Mouse (Mus musculus): ENCODE measurements around the gene Itln1. TPM values are rescaled to one million over a fixed set of nuclear protein-coding genes. Genes with fewer than 3 reads are reported as not detected.

The Itln1 gene
- polyA plus RNA-seq, 1 experiment from 2014 or later, result not detected

GRCm38 (mm10) chr1:171556366-171556765 is 21.3 kb upstream of the Itln1 start:
- 85% methylated on average over 2 of the region's 2 CpGs for WGBS
- Histone ChIP-seq H3K4me1 (no peaks in the 10 kb centered on the region), H3K4me2 (no peak overlapping the region), H3K27ac (no peak overlapping the region), H3K36me3 (ENCODE audit: poor library complexity, severe bottlenecking) (no peaks in the 10 kb centered on the region), H3K27me3 (no peaks in the 10 kb centered on the region), H3K4me3 (no peak overlapping the region), H3K9me3 (replicated peaks) (no peaks in the 10 kb centered on the region), H3K9ac (no peak overlapping the region)
- no peak for ATAC-seq

- Histone ChIP-seq H3K4me3 (no peak overlapping the region), H3K9ac (no peak overlapping the region), H3K27ac (no peak overlapping the region), H3K36me3 (ENCODE audit: poor library complexity, severe bottlenecking) (no peaks in the 10 kb centered on the region), H3K27me3 (no peaks in the 10 kb centered on the region), H3K4me2 (no peak overlapping the region), H3K4me1 (no peaks in the 10 kb centered on the region), H3K9me3 (replicated peaks) (no peaks in the 10 kb centered on the region)
- no peak for ATAC-seq
- WGBS, result 85% methylated on average over 11 of the region's 11 CpGs
Measured at GRCm38 (mm10) chr1:171553359-171554341, 18.6 kb upstream of the Itln1 start.

GRCm38 (mm10) chr1:171552230-171552629 is 17.1 kb upstream of the Itln1 start:
- 84% methylated on average over 2 of the region's 2 CpGs for WGBS
- Histone ChIP-seq H3K27ac (no peak overlapping the region), H3K4me2 (no peak overlapping the region), H3K9ac (no peak overlapping the region), H3K36me3 (ENCODE audit: poor library complexity, severe bottlenecking) (no peaks in the 10 kb centered on the region), H3K4me1 (no peaks in the 10 kb centered on the region), H3K9me3 (replicated peaks) (no peaks in the 10 kb centered on the region), H3K4me3 (no peak overlapping the region), H3K27me3 (no peaks in the 10 kb centered on the region)
- ATAC-seq, result no peak

- Histone ChIP-seq H3K4me3 (no peak overlapping the region), H3K4me1 (no peaks in the 10 kb centered on the region), H3K27ac (no peak overlapping the region), H3K27me3 (no peaks in the 10 kb centered on the region), H3K36me3 (ENCODE audit: poor library complexity, severe bottlenecking) (no peaks in the 10 kb centered on the region), H3K4me2 (no peak overlapping the region), H3K9ac (no peak overlapping the region), H3K9me3 (replicated peaks) (no peaks in the 10 kb centered on the region)
- ATAC-seq, result no peak
- WGBS, result 88% methylated on average over 7 of the region's 7 CpGs
Measured at GRCm38 (mm10) chr1:171551326-171551725, 16.2 kb upstream of the Itln1 start.

GRCm38 (mm10) chr1:171540694-171541093 is 5.6 kb upstream of the Itln1 start:
- 81% methylated on average over 1 of the region's 1 CpGs for WGBS
- no peaks in the 10 kb centered on the region for H3K36me3 ChIP-seq (ENCODE audit: poor library complexity, severe bottlenecking)
- no peaks in the 10 kb centered on the region for H3K27me3 ChIP-seq
- ATAC-seq, result no peak
- no peak overlapping the region for H3K4me2 ChIP-seq
- H3K9me3 ChIP-seq (replicated peaks), result peaks cover 13% of the 10 kb centered on the region; the same call in 1 of the 2 replicates
- H3K4me1 ChIP-seq, result no peaks in the 10 kb centered on the region
- H3K4me3 ChIP-seq, result no peak overlapping the region
- H3K9ac ChIP-seq, result no peak overlapping the region
- H3K27ac ChIP-seq, result no peak overlapping the region

GRCm38 (mm10) chr1:171534557-171534956 is 537 bp downstream of the Itln1 start:
- Histone ChIP-seq H3K4me1 (no peaks in the 10 kb centered on the region), H3K27me3 (no peaks in the 10 kb centered on the region), H3K4me2 (no peak overlapping the region), H3K4me3 (no peak overlapping the region), H3K36me3 (ENCODE audit: poor library complexity, severe bottlenecking) (no peaks in the 10 kb centered on the region), H3K27ac (no peak overlapping the region), H3K9me3 (replicated peaks) (peaks cover 8% of the 10 kb centered on the region; the same call in 1 of the 2 replicates), H3K9ac (no peak overlapping the region)
- no peak for ATAC-seq

GRCm38 (mm10) chr1:171532830-171533229 is 2.3 kb downstream of the Itln1 start:
- ATAC-seq, result no peak
- Histone ChIP-seq H3K36me3 (ENCODE audit: poor library complexity, severe bottlenecking) (no peaks in the 10 kb centered on the region), H3K4me3 (no peak overlapping the region), H3K4me2 (no peak overlapping the region), H3K9me3 (replicated peaks) (no peaks in the 10 kb centered on the region), H3K27ac (no peak overlapping the region), H3K4me1 (no peaks in the 10 kb centered on the region), H3K27me3 (no peaks in the 10 kb centered on the region), H3K9ac (no peak overlapping the region)
- whole genome bisulfite sequencing, result 66% methylated on average over 2 of the region's 2 CpGs

- 89% methylated on average over 4 of the region's 4 CpGs for WGBS
Measured at GRCm38 (mm10) chr1:171531367-171531766, 3.7 kb downstream of the Itln1 start.

GRCm38 (mm10) chr1:171515557-171515956 is 19.5 kb downstream of the Itln1 start:
- Histone ChIP-seq H3K4me1 (no peaks in the 10 kb centered on the region), H3K9ac (no peak overlapping the region), H3K27me3 (no peaks in the 10 kb centered on the region), H3K4me2 (no peak overlapping the region), H3K9me3 (replicated peaks) (no peaks in the 10 kb centered on the region), H3K4me3 (no peak overlapping the region), H3K36me3 (ENCODE audit: poor library complexity, severe bottlenecking) (no peaks in the 10 kb centered on the region), H3K27ac (no peak overlapping the region)
- no peak for ATAC-seq
- WGBS, result 81% methylated on average over 4 of the region's 4 CpGs

More at GRCm38 (mm10) chr1:171531367-171531766, 3.7 kb downstream of the Itln1 start:
- Histone ChIP-seq H3K27me3 (no peaks in the 10 kb centered on the region), H3K9ac (no peak overlapping the region), H3K9me3 (replicated peaks) (no peaks in the 10 kb centered on the region), H3K36me3 (ENCODE audit: poor library complexity, severe bottlenecking) (no peaks in the 10 kb centered on the region), H3K4me1 (no peaks in the 10 kb centered on the region), H3K4me3 (no peak overlapping the region), H3K4me2 (no peak overlapping the region), H3K27ac (no peak overlapping the region)
- ATAC-seq, result no peak

GRCm38 (mm10) chr1:171515039-171515438 is 20.1 kb downstream of the Itln1 start:
- H3K4me3 ChIP-seq, result no peak overlapping the region
- H3K27me3 ChIP-seq, result no peaks in the 10 kb centered on the region
- ATAC-seq, result no peak
- H3K4me1 ChIP-seq, result no peaks in the 10 kb centered on the region
- H3K9ac ChIP-seq, result no peak overlapping the region
- H3K4me2 ChIP-seq, result no peak overlapping the region
- no peaks in the 10 kb centered on the region for H3K36me3 ChIP-seq (ENCODE audit: poor library complexity, severe bottlenecking)
- 18% methylated on average over 1 of the region's 1 CpGs for WGBS
- no peaks in the 10 kb centered on the region for H3K9me3 ChIP-seq (replicated peaks)
- H3K27ac ChIP-seq, result no peak overlapping the region

GRCm38 (mm10) chr1:171513760-171514159 is 21.3 kb downstream of the Itln1 start:
- no peak for ATAC-seq
- 90% methylated on average over 1 of the region's 1 CpGs for WGBS

GRCm38 (mm10) chr1:171513234-171513633 is 21.9 kb downstream of the Itln1 start:
- H3K9ac ChIP-seq, result no peak overlapping the region
- ATAC-seq, result no peak
- no peaks in the 10 kb centered on the region for H3K4me1 ChIP-seq
- no peaks in the 10 kb centered on the region for H3K36me3 ChIP-seq (ENCODE audit: poor library complexity, severe bottlenecking)
- no peak overlapping the region for H3K4me3 ChIP-seq
- no peaks in the 10 kb centered on the region for H3K27me3 ChIP-seq
- no peaks in the 10 kb centered on the region for H3K9me3 ChIP-seq (replicated peaks)
- no peak overlapping the region for H3K27ac ChIP-seq
- 88% methylated on average over 2 of the region's 2 CpGs for WGBS
- no peak overlapping the region for H3K4me2 ChIP-seq

More at GRCm38 (mm10) chr1:171513760-171514159, 21.3 kb downstream of the Itln1 start:
- Histone ChIP-seq H3K4me1 (no peaks in the 10 kb centered on the region), H3K27ac (no peak overlapping the region), H3K4me3 (no peak overlapping the region), H3K4me2 (no peak overlapping the region), H3K9me3 (replicated peaks) (no peaks in the 10 kb centered on the region), H3K9ac (no peak overlapping the region), H3K36me3 (ENCODE audit: poor library complexity, severe bottlenecking) (no peaks in the 10 kb centered on the region), H3K27me3 (no peaks in the 10 kb centered on the region)
